Comparison of ENCODE assay signal across 8 mouse cellular contexts in genomic region chr13:12460881-12461729, GRCm38 (mm10). TPM values are rescaled to one million over a fixed set of nuclear protein-coding genes. Genes with fewer than 3 reads are reported as not detected.
DNase-seq lines count a peak whose midpoint lies in the region; ATAC-seq and TF ChIP-seq lines count a peak whose summit lies in the region.

No protein-coding gene starts in this region.

- H3K27ac ChIP-seq in ES-Bruce4 (ENCODE audit: insufficient read depth, low read length) = no peak overlapping the region
- no peak overlapping the region for H3K27ac ChIP-seq in forebrain, embryonic 12.5 days
- H3K27ac ChIP-seq in heart, postnatal 0 days (ENCODE audit: low read depth) = peak overlapping the region; percentile 80
- H3K27ac ChIP-seq in liver, embryonic 15.5 days (replicated peaks) = peak overlapping the region; percentile 83
- H3K27ac ChIP-seq in neural tube, embryonic 11.5 days (ENCODE audit: low read depth, low read length) = no peak overlapping the region
- H3K27ac ChIP-seq in stomach, embryonic 16.5 days (ENCODE audit: low read length) = peak overlapping the region; percentile 85

- no peaks in the 10 kb centered on the region for H3K27me3 ChIP-seq in ES-Bruce4 (ENCODE audit: control insufficient read depth, insufficient read depth, low read length, poor library complexity, severe bottlenecking)
- H3K27me3 ChIP-seq in forebrain, embryonic 12.5 days = 0 out of 2 replicates have a peak, but pooled peaks cover 6% of the 10 kb centered on the region
- H3K27me3 ChIP-seq in heart, postnatal 0 days (ENCODE audit: control insufficient read depth, insufficient read depth, low read length) = no peaks in the 10 kb centered on the region
- no peaks in the 10 kb centered on the region for H3K27me3 ChIP-seq in liver, embryonic 15.5 days
- no peaks in the 10 kb centered on the region for H3K27me3 ChIP-seq in neural tube, embryonic 11.5 days (ENCODE audit: control insufficient read depth, insufficient read depth, low read length)
- H3K27me3 ChIP-seq in stomach, embryonic 16.5 days (ENCODE audit: control insufficient read depth, insufficient read depth, low read length) = no peaks in the 10 kb centered on the region

- H3K9me3 ChIP-seq in ES-Bruce4 (replicated peaks; ENCODE audit: control insufficient read depth, insufficient read depth, low read length, poor library complexity, severe bottlenecking) = no peaks in the 10 kb centered on the region
- H3K9me3 ChIP-seq in forebrain, embryonic 12.5 days = no peaks in the 10 kb centered on the region
- no peaks in the 10 kb centered on the region for H3K9me3 ChIP-seq in heart, postnatal 0 days (replicated peaks; ENCODE audit: control insufficient read depth, low read length)
- H3K9me3 ChIP-seq in liver, embryonic 15.5 days (replicated peaks) = no peaks in the 10 kb centered on the region
- H3K9me3 ChIP-seq in neural tube, embryonic 11.5 days (ENCODE audit: control insufficient read depth, low read length) = no peaks in the 10 kb centered on the region
- no peaks in the 10 kb centered on the region for H3K9me3 ChIP-seq in stomach, embryonic 16.5 days (replicated peaks; ENCODE audit: control insufficient read depth, low read length)

- H3K36me3 ChIP-seq in ES-Bruce4 (ENCODE audit: control insufficient read depth, insufficient read depth, low read length, poor library complexity, severe bottlenecking) = no peaks in the 10 kb centered on the region
- H3K36me3 ChIP-seq in forebrain, embryonic 12.5 days (replicated peaks) = no peaks in the 10 kb centered on the region
- H3K36me3 ChIP-seq in heart, postnatal 0 days (replicated peaks; ENCODE audit: control insufficient read depth, insufficient read depth, low read length) = peaks cover 9% of the 10 kb centered on the region
- H3K36me3 ChIP-seq in liver, embryonic 15.5 days (replicated peaks) = 0 out of 2 replicates have a peak, but pooled peaks cover 17% of the 10 kb centered on the region
- H3K36me3 ChIP-seq in neural tube, embryonic 11.5 days (ENCODE audit: control insufficient read depth, insufficient read depth, low read length) = no peaks in the 10 kb centered on the region
- no peaks in the 10 kb centered on the region for H3K36me3 ChIP-seq in stomach, embryonic 16.5 days (ENCODE audit: control insufficient read depth, insufficient read depth, low read length)

- peak; percentile 96 for ATAC-seq in forebrain, embryonic 12.5 days (ENCODE audit: low FRiP score)
- ATAC-seq in heart, postnatal 0 days (ENCODE audit: insufficient read depth, low read depth) = peak; percentile 97
- peak; percentile 92 for ATAC-seq in liver, embryonic 15.5 days (ENCODE audit: insufficient read depth)
- ATAC-seq in neural tube, embryonic 11.5 days (ENCODE audit: insufficient read depth, low FRiP score, low TSS enrichment) = peak; percentile 97
- ATAC-seq in stomach, embryonic 16.5 days (ENCODE audit: insufficient read depth, low FRiP score) = peak; percentile 96

- H3K4me3 ChIP-seq in ES-Bruce4 (ENCODE audit: low read depth, low read length) = peak overlapping the region; percentile 84
- peak overlapping the region; percentile 73 for H3K4me3 ChIP-seq in forebrain, embryonic 12.5 days (replicated peaks)
- H3K4me3 ChIP-seq in heart, postnatal 0 days (ENCODE audit: low read depth, low read length) = peak overlapping the region; percentile 62
- H3K4me3 ChIP-seq in liver, embryonic 15.5 days (replicated peaks) = peak overlapping the region; percentile 88
- H3K4me3 ChIP-seq in neural tube, embryonic 11.5 days (ENCODE audit: low read depth, low read length) = peak overlapping the region; percentile 73
- peak overlapping the region; percentile 75 for H3K4me3 ChIP-seq in stomach, embryonic 16.5 days (replicated peaks; ENCODE audit: low read length)

- 0 out of 2 replicates have a peak, but pooled peaks have one; percentile 51 for TF ChIP-seq EP300 in ES-Bruce4 (IDR thresholded peaks at IDR 0.05; ENCODE audit: insufficient read depth, low read depth, low read length)
- TF ChIP-seq EP300 in heart, postnatal 0 days (IDR thresholded peaks at IDR 0.05; ENCODE audit: low read depth) = peak; percentile 21; the same call in 1 of the 2 replicates

- no peak for TF ChIP-seq CTCF in ES-Bruce4 (IDR thresholded peaks at IDR 0.05; ENCODE audit: low read depth, low read length)
- TF ChIP-seq CTCF in heart, postnatal 0 days (IDR thresholded peaks at IDR 0.05; ENCODE audit: low read depth) = no peak

- peak overlapping the region; percentile 51 for H3K9ac ChIP-seq in ES-Bruce4 (ENCODE audit: low read depth, poor library complexity, severe bottlenecking)
- peak overlapping the region; percentile 63 for H3K9ac ChIP-seq in forebrain, embryonic 12.5 days
- H3K9ac ChIP-seq in heart, postnatal 0 days (replicated peaks; ENCODE audit: low read depth, low read length) = peak overlapping the region; percentile 69
- peak overlapping the region; percentile 86 for H3K9ac ChIP-seq in liver, embryonic 15.5 days
- peak overlapping the region; percentile 59 for H3K9ac ChIP-seq in neural tube, embryonic 11.5 days (ENCODE audit: low read length)
- peak overlapping the region; percentile 86 for H3K9ac ChIP-seq in stomach, embryonic 16.5 days (ENCODE audit: low read length)

- WGBS in forebrain, embryonic 12.5 days = under 1% methylated on average over 58 of the region's 59 CpGs
- under 1% methylated on average over 59 of the region's 59 CpGs for WGBS in heart, postnatal 0 days
- under 1% methylated on average over 59 of the region's 59 CpGs for WGBS in liver, embryonic 15.5 days (ENCODE audit: insufficient replicate concordance)
- WGBS in neural tube, embryonic 11.5 days = 1% methylated on average over 58 of the region's 59 CpGs
- under 1% methylated on average over 59 of the region's 59 CpGs for WGBS in stomach, embryonic 16.5 days

- H3K4me1 ChIP-seq in ES-Bruce4 (ENCODE audit: control insufficient read depth, insufficient read depth, low read length) = no peaks in the 10 kb centered on the region
- H3K4me1 ChIP-seq in forebrain, embryonic 12.5 days = peaks cover 4% of the 10 kb centered on the region; the same call in 1 of the 2 replicates
- H3K4me1 ChIP-seq in heart, postnatal 0 days (ENCODE audit: control insufficient read depth, insufficient read depth) = peaks cover 9% of the 10 kb centered on the region; the same call in 1 of the 2 replicates
- H3K4me1 ChIP-seq in liver, embryonic 15.5 days (replicated peaks) = peaks cover 31% of the 10 kb centered on the region
- no peaks in the 10 kb centered on the region for H3K4me1 ChIP-seq in neural tube, embryonic 11.5 days (ENCODE audit: control insufficient read depth, insufficient read depth, low read length)
- H3K4me1 ChIP-seq in stomach, embryonic 16.5 days (ENCODE audit: control insufficient read depth, insufficient read depth, low read length) = peaks cover 3% of the 10 kb centered on the region; the same call in 1 of the 2 replicates

- TF ChIP-seq POLR2A in ES-Bruce4 (IDR thresholded peaks at IDR 0.05; ENCODE audit: insufficient read depth, low read length) = no peak

- DNase-seq in c-Kit-positive CD71-positive TER-119-positive erythroid progenitor cells, embryonic 14.5 days (ENCODE audit: low spot score) = peak; percentile 88
- peak; percentile 93 for DNase-seq in heart, postnatal 0 days (ENCODE audit: low spot score)
- peak; percentile 97 to 98 for DNase-seq in kidney, postnatal 4 days
- DNase-seq in neural tube, embryonic 11.5 days (ENCODE audit: low spot score) = peak; percentile 92

- peak overlapping the region; percentile 88 for H3K4me2 ChIP-seq in forebrain, embryonic 12.5 days
- H3K4me2 ChIP-seq in heart, postnatal 0 days (ENCODE audit: low read depth, low read length) = peak overlapping the region; percentile 84
- peak overlapping the region; percentile 87 for H3K4me2 ChIP-seq in liver, embryonic 15.5 days
- peak overlapping the region; percentile 69 for H3K4me2 ChIP-seq in neural tube, embryonic 11.5 days (ENCODE audit: low read depth)
- H3K4me2 ChIP-seq in stomach, embryonic 16.5 days (ENCODE audit: low read depth, low read length) = peak overlapping the region; percentile 76

RNA-seq across cellular contexts. Expression of gene Lgals8, which starts 3.6 kb away (rescaled TPM):
- polyA plus RNA-seq in ES-Bruce4 (2011; ENCODE audit: insufficient read depth, insufficient read length, low read depth, missing spikeins) = 11.4 and 12.7 TPM in 2 replicates
- polyA plus RNA-seq in forebrain, embryonic 12.5 days (2016; fragmentation: Nextera tagmentation; extraction: Ambion mirVana) = 10.8 and 11.3 TPM in 2 replicates
- total RNA-seq in heart, postnatal 0 days (2014; rRNA removed; ENCODE audit: low replicate concordance) = 14.1 and 21.8 TPM in 2 replicates
- polyA plus RNA-seq in heart, postnatal 0 days (2015; fragmentation: Nextera tagmentation; extraction: Ambion mirVana) = 17.5 and 18.0 TPM in 2 replicates
- polyA plus RNA-seq in liver, embryonic 15.5 days (2015; fragmentation: Nextera tagmentation; extraction: Ambion mirVana) = 12.7 and 13.7 TPM in 2 replicates
- polyA plus RNA-seq in neural tube, embryonic 11.5 days (2014; fragmentation: Nextera tagmentation; extraction: Ambion mirVana) = 14.3 and 15.6 TPM in 2 replicates
- 35.8 and 36.3 TPM in 2 replicates for polyA plus RNA-seq in stomach, embryonic 16.5 days (2015; fragmentation: Nextera tagmentation; extraction: Ambion mirVana)

RNA-seq across cellular contexts. Expression of gene Edaradd, which starts 59.1 kb away (rescaled TPM):
- polyA plus RNA-seq in ES-Bruce4 (2011; ENCODE audit: insufficient read depth, insufficient read length, low read depth, missing spikeins) = 0.17 TPM in 1 of 2 replicates, not detected in the other
- 1.1 and 1.3 TPM in 2 replicates for polyA plus RNA-seq in forebrain, embryonic 12.5 days (2016; fragmentation: Nextera tagmentation; extraction: Ambion mirVana)
- 0.43 TPM in 1 of 2 replicates, not detected in the other for total RNA-seq in heart, postnatal 0 days (2014; rRNA removed; ENCODE audit: low replicate concordance)
- polyA plus RNA-seq in heart, postnatal 0 days (2015; fragmentation: Nextera tagmentation; extraction: Ambion mirVana) = 0.10 and 0.11 TPM in 2 replicates
- 0.13 and 0.15 TPM in 2 replicates for polyA plus RNA-seq in liver, embryonic 15.5 days (2015; fragmentation: Nextera tagmentation; extraction: Ambion mirVana)
- 1.0 TPM in 2 replicates for polyA plus RNA-seq in neural tube, embryonic 11.5 days (2014; fragmentation: Nextera tagmentation; extraction: Ambion mirVana)
- 5.8 and 6.1 TPM in 2 replicates for polyA plus RNA-seq in stomach, embryonic 16.5 days (2015; fragmentation: Nextera tagmentation; extraction: Ambion mirVana)

Comparison
In these comparisons a context has a peak if more than half of its experiments do, and no peak if none do; other contexts are left out.
1. H3K27ac ChIP-seq: peak in heart, postnatal 0 days (single experiment), liver, embryonic 15.5 days (single experiment) and stomach, embryonic 16.5 days (single experiment); none in ES-Bruce4 (single experiment), forebrain, embryonic 12.5 days (single experiment) and neural tube, embryonic 11.5 days (single experiment).
2. Peak in every context shown above with its lines, with median percentiles within 50 percentile points of each other: H3K4me3 ChIP-seq, H3K9ac ChIP-seq, DNase-seq, ATAC-seq and H3K4me2 ChIP-seq.